Mouse (Mus musculus) spleen, adult 2 months (tissue): ENCODE results near the gene Gm49352.

Source experiments
- CTCF ChIP-seq: fragments of 200-500 bp; IDR thresholded peaks from 2 replicates; pipeline ENCODE4 v1.5.1; 2011; ENCODE audit warnings: mild to moderate bottlenecking, inconsistent platforms; ENCODE audit not compliant: insufficient read depth, insufficient read length, insufficient replicate concordance; ENCODE audit errors: extremely low read depth
- POLR2A ChIP-seq: fragments of 200-500 bp; IDR thresholded peaks from 2 replicates; pipeline ENCODE4 v1.6.1; 2011; ENCODE audit warnings: low read depth, low read length, inconsistent platforms

DNA sequence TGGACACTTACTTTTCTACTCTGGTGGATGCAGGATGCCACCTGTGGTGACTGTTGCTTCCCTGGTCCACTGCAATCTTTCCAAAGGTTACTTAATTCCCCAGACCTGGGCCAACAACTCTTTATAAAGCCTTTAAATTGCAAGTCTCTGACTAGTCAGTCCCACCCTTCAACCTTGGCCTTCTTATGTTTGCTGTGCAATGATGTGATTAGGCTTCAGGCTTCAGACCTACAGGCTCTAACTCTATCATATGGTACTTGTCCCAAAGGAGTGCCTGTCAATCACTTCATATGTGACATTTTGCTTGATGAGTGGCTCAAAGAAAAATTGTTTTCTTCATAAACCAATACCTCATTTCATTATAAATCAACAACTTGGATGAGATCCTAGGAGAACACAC lies 2.1 kb upstream of the Gm49352 start, which contains the start of gene Cts3:
- TF ChIP-seq CTCF, result no peak
- TF ChIP-seq POLR2A, result no peak
